Mouse (Mus musculus) intestine, postnatal 0 days (tissue): ENCODE results near the gene Trim41. TPM values are rescaled to one million over a fixed set of nuclear protein-coding genes. Genes with fewer than 3 reads are reported as not detected.
A peak's percentile ranks its signal among the peaks of the same experiment; 100 is the strongest.
"Not testable (repeated sequence)": the region's sequence is repeated elsewhere in the genome, so short reads cannot be mapped to it uniquely, and the experiment has no call there.

ENCODE experiments used
- ATAC-seq: fragments of 200-750 bp; cut with Nextera tagmentation; 2 replicates; pipeline ENCODE4 v1.8.0; 2017; ENCODE audit warnings: mild to moderate bottlenecking, moderate TSS enrichment, moderate library complexity
- H3K27ac ChIP-seq: fragments of 300-500 bp; sonication (generic); 2 replicates; pipeline ENCODE4 v1.5.1; 2014; ENCODE audit warnings: mild to moderate bottlenecking, low read depth, low read length, moderate library complexity
- H3K27me3 ChIP-seq: fragments of 300-500 bp; sonication (generic); replicated peaks from 2 replicates; pipeline ENCODE4 v1.6.1; 2014; ENCODE audit warnings: low read length, mixed read lengths; ENCODE audit not compliant: control insufficient read depth, insufficient read depth
- H3K36me3 ChIP-seq: fragments of 300-500 bp; sonication (generic); 2 replicates; pipeline ENCODE4 v1.6.1; 2014; ENCODE audit warnings: mild to moderate bottlenecking, moderate library complexity; ENCODE audit not compliant: control insufficient read depth, insufficient read depth
- H3K4me1 ChIP-seq: fragments of 300-500 bp; sonication (generic); replicated peaks from 2 replicates; pipeline ENCODE4 v1.6.1; 2014; ENCODE audit warnings: antibody characterized with exemption, low read length, mixed read lengths; ENCODE audit not compliant: control insufficient read depth, insufficient read depth
- H3K4me2 ChIP-seq: fragments of 300-500 bp; sonication (generic); replicated peaks from 2 replicates; pipeline ENCODE4 v1.6.1; 2014; ENCODE audit warnings: low read depth, mild to moderate bottlenecking, moderate library complexity
- H3K4me3 ChIP-seq: fragments of 300-500 bp; sonication (generic); 2 replicates; pipeline ENCODE4 v1.5.1; 2014; ENCODE audit warnings: low read depth, low read length
- H3K9ac ChIP-seq: fragments of 300-500 bp; sonication (generic); 2 replicates; pipeline ENCODE4 v1.6.1; 2014; ENCODE audit warnings: mild to moderate bottlenecking, low read depth, low read length
- H3K9me3 ChIP-seq: fragments of 300-500 bp; sonication (generic); 2 replicates; pipeline ENCODE4 v1.6.1; 2016; ENCODE audit warnings: mixed run types; ENCODE audit not compliant: control insufficient read depth
- CTCF ChIP-seq: sonication (generic); IDR thresholded peaks from 2 replicates; pipeline ENCODE4 v1.5.1; 2016; ENCODE audit warnings: low read depth, mild to moderate bottlenecking, control low read depth, antibody characterized with exemption, moderate library complexity
- WGBS: fragments of 180-500 bp; shearing (Covaris S2); extraction: QIAGEN DNeasy Blood & Tissue Kit; methylation state at CpG from one replicate; pipeline ENCODE4 v1.1.7; 2014; 5-methylcytosine and 5-hydroxymethylcytosine counted together
- polyA plus RNA-seq: library from polyadenylated mRNA; unstranded; fragments of >200 nt; fragmentation: Nextera tagmentation; extraction: Ambion mirVana; gene quantifications from 2 replicates; pipeline ENCODE4 v1.2.1, GENCODE M21; 2015

Trim41 gene
- polyA plus RNA-seq, 1 experiment from 2014 or later: 4.0 TPM

- WGBS: under 1% methylated on average over 49 of the region's 92 CpGs
- H3K27me3 ChIP-seq, H3K4me1 ChIP-seq, H3K36me3 ChIP-seq, H3K9me3 ChIP-seq, H3K9ac ChIP-seq: not testable (repeated sequence)
- peak; percentile 38 for TF ChIP-seq CTCF
- ATAC-seq: peak; percentile 77
- peak within 1 kb of the TSS; percentile 46 for H3K4me3 ChIP-seq
- H3K27ac ChIP-seq: peak within 1 kb of the TSS; percentile 35; the same call in 1 of the 2 replicates
- peak within 1 kb of the TSS; percentile 57 for H3K4me2 ChIP-seq
These were observed 9.0 kb upstream of the Trim41 start, which contains the start of the genes Trim7 and Gm12184 for GRCm38 (mm10) chr11:48825979-48826751. TSS of gene Trim7 (plus strand) at chr11:48826140. TSS of gene Gm12184 (minus strand) at chr11:48826655.

- Histone ChIP-seq H3K4me2 (peak overlapping the region; percentile 68), H3K27ac (no peak overlapping the region), H3K27me3 (no peaks in the 10 kb centered on the region), H3K9me3 (no peaks in the 10 kb centered on the region), H3K4me3 (peak overlapping the region; percentile 31), H3K9ac (no peak overlapping the region), H3K36me3 (no peaks in the 10 kb centered on the region), H3K4me1 (no peaks in the 10 kb centered on the region)
- 11% methylated on average over 22 of the region's 22 CpGs for WGBS
- TF ChIP-seq CTCF: no peak
- ATAC-seq: no peak
These were observed 7.2 kb upstream of the Trim41 start for GRCm38 (mm10) chr11:48824311-48824830.

- Histone ChIP-seq H3K9me3 (no peaks in the 10 kb centered on the region), H3K4me3 (peak overlapping the region; percentile 31), H3K4me1 (no peaks in the 10 kb centered on the region), H3K27me3 (no peaks in the 10 kb centered on the region), H3K9ac (no peak overlapping the region), H3K4me2 (peak overlapping the region; percentile 68), H3K36me3 (no peaks in the 10 kb centered on the region), H3K27ac (no peak overlapping the region)
- ATAC-seq: peak; percentile 14; the same call in 1 of the 2 replicates
- TF ChIP-seq CTCF: no peak
- WGBS: 1% methylated on average over 15 of the region's 15 CpGs
These were observed 6.4 kb upstream of the Trim41 start for GRCm38 (mm10) chr11:48823536-48823972.

- Histone ChIP-seq H3K27ac (no peak overlapping the region), H3K9ac (no peak overlapping the region), H3K27me3 (no peaks in the 10 kb centered on the region), H3K4me3 (peak overlapping the region; percentile 31), H3K9me3 (no peaks in the 10 kb centered on the region), H3K4me1 (no peaks in the 10 kb centered on the region), H3K36me3 (no peaks in the 10 kb centered on the region), H3K4me2 (peak overlapping the region; percentile 68)
- TF ChIP-seq CTCF: no peak
- 46% methylated on average over 14 of the region's 14 CpGs for WGBS
- ATAC-seq: no peak
These were observed 5.8 kb upstream of the Trim41 start for GRCm38 (mm10) chr11:48822768-48823512.

GRCm38 (mm10) chr11:48821299-48821698 is 4.1 kb upstream of the Trim41 start:
- H3K9me3 ChIP-seq, H3K4me3 ChIP-seq, H3K4me1 ChIP-seq, H3K27me3 ChIP-seq, H3K27ac ChIP-seq, H3K9ac ChIP-seq, ATAC-seq, H3K4me2 ChIP-seq, H3K36me3 ChIP-seq: not testable (repeated sequence)
- WGBS: 84% methylated on average over 14 of the region's 14 CpGs

- TF ChIP-seq CTCF: no peak
- Histone ChIP-seq H3K4me2 (no peak overlapping the region), H3K27ac (no peak overlapping the region), H3K36me3 (no peaks in the 10 kb centered on the region), H3K4me1 (peaks cover 5% of the 10 kb centered on the region; the same call in 1 of the 2 replicates), H3K27me3 (no peaks in the 10 kb centered on the region), H3K9ac (no peak overlapping the region), H3K4me3 (no peak overlapping the region), H3K9me3 (no peaks in the 10 kb centered on the region)
- ATAC-seq: no peak
These were observed 3.1 kb upstream of the Trim41 start for GRCm38 (mm10) chr11:48820308-48820674.
